Mouse (Mus musculus): ENCODE results near the gene Atf6b. TPM values are rescaled to one million over a fixed set of nuclear protein-coding genes. Genes with fewer than 3 reads are reported as not detected.
A peak's percentile ranks its signal among the peaks of the same experiment; 100 is the strongest.

Gene Atf6b
- total RNA-seq, 2 experiments from 2014 or later: 11.5 to 20.6 TPM

DNA sequence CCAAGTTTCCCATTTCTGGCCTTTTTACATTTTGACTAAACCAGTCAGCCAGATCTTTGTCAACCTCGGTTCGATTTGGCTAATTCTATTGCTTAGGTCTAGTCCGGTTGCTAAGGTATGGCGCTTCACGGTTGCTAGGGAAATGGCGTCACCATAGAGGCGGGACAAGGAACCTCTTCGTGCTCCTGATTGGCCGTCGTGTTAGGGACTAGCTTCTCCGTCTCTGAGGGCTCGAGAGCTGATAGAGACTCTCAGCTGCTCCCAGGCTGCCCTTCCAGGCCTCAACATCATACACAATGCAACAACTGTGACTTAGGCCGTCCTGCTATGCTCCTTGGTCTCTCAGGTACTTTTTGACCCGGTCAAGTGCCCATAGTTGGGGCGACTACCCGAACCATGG is 2.3 kb upstream of the Atf6b start, which contains the start of gene Fkbpl:
TSS of gene Fkbpl (plus strand) at position 157 of the 400 bp plus-strand sequence.
- ATAC-seq (replicated peaks; ENCODE audit: low FRiP score, low TSS enrichment, poor library complexity, severe bottlenecking): peak; percentile 86

DNA sequence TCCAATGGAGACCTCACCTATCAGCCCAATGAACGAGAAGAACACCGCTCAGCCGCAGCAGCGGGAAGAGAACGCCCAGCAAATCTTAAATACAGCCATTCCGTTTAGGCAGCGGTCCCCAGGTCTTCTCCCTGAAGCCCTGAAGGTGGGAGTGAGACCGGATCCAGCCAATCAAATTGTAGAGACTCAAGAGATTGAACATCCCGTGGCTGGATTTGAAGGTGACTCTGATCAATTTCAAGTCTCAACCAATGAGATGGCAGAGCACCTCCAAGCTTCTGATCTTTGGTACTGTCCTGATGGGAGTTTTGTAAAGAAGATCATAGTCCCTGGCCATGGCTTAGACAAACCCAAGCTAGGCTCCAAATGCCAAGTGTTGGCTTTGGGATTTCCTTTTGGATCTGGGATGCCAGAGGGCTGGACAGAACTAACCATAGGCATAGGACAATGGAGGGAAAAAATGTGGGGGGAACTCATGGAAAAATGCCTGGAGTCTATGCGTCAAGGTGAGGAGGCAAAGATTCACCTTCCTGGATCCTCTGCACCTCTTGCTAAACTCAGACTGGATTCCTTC is 1.6 kb upstream of the Atf6b start:
- no peak for ATAC-seq (replicated peaks; ENCODE audit: low FRiP score, low TSS enrichment, poor library complexity, severe bottlenecking)

- ATAC-seq (replicated peaks; ENCODE audit: low FRiP score, low TSS enrichment, poor library complexity, severe bottlenecking): no peak
Measured at GRCm38 (mm10) chr17:34645831-34646511, 975 bp upstream of the Atf6b start.

GRCm38 (mm10) chr17:34648141-34648890 is 1.4 kb downstream of the Atf6b start:
- no peak for ATAC-seq (replicated peaks; ENCODE audit: low FRiP score, low TSS enrichment, poor library complexity, severe bottlenecking)

DNA sequence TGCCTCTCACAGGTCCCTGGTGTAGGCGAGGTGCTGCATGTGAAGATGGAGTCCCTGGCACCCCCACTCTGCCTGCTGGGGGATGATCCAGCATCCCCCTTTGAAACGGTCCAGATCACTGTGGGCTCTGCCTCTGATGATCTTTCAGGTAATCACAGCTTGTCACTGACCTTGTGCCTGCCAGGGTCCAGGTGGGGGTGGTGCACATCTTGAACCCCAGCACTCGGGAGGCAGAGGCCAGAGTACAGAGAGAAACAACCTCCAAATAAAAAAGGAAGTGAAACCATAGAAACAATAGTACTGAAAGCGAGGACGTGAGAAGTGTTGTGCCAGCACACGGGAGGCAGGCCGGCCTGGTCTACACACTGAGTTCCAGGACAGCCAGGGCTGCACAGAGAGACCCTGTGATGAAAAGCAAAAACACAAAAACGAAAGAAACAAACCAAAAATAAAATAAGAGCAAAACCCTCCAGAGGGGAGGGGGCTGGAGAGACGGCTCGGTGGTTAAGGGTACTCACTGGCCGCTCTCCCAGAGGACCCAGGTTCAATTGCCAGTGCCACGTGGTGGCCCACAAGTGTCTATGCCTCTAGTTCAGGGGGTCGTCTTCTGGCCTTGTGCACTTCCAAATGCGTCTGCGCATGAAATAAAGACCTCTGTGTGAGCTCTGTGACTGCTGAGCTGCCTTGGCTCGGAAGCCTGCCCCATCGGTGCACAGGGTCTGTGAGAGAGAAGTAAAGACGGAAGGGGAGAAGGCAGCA is 2.3 kb downstream of the Atf6b start:
- ATAC-seq (replicated peaks; ENCODE audit: low FRiP score, low TSS enrichment, poor library complexity, severe bottlenecking): no peak

GRCm38 (mm10) chr17:34650781-34651180 is 3.8 kb downstream of the Atf6b start:
- no peak for ATAC-seq (replicated peaks; ENCODE audit: low FRiP score, low TSS enrichment, poor library complexity, severe bottlenecking)

GRCm38 (mm10) chr17:34651507-34652221 is 4.7 kb downstream of the Atf6b start:
- no peak for ATAC-seq (replicated peaks; ENCODE audit: low FRiP score, low TSS enrichment, poor library complexity, severe bottlenecking)

DNA sequence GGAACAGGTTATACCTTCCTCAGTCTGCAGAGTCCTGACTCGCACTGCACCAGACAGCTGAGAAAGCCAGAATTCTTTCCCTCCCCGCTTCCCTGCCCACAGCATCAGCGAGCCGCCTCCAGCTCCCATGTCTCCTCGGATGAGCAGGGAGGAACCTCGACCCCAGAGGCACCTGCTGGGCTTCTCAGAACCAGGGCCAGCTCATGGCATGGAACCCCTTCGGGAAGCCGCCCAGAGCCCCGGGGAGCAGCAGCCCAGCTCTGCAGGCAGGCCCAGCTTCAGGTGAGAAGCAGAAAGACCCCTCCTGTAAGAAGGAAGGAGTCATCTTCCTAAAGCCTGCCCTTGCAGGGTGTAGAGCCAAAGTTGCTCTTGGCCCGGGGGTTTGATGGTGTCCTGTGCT is 5.6 kb downstream of the Atf6b start:
- no peak for ATAC-seq (replicated peaks; ENCODE audit: low FRiP score, low TSS enrichment, poor library complexity, severe bottlenecking)

GRCm38 (mm10) chr17:34652985-34653384 is 6.0 kb downstream of the Atf6b start:
- no peak for ATAC-seq (replicated peaks; ENCODE audit: low FRiP score, low TSS enrichment, poor library complexity, severe bottlenecking)

DNA sequence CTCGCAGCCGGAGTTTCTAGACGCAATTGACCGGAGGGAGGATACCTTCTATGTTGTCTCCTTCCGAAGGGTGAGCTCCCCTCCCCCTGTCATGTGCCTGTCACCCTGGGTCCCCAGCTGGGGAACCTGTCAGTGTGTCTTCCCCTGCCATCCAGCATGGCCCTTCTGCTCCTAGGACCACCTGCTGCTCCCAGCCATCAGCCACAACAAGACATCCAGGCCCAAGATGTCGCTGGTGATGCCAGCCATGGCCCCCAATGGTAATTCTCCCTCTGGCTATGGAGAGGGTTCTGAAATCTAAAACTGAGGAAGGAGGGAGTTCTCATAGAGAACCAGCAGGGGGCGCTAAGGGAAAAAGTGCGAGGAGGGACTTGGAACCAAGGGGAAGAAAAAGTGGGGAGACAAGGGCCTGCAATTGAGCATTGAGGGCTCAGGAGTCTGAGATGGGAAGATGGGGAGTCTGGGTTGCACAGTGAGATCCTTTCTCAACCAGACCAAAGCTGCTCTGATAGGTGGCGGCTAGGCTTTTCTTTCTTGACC is 6.9 kb downstream of the Atf6b start:
- 0 out of 2 replicates have a peak, but pooled peaks have one; percentile 23 for ATAC-seq (replicated peaks; ENCODE audit: low FRiP score, low TSS enrichment, poor library complexity, severe bottlenecking)

- ATAC-seq (replicated peaks; ENCODE audit: low FRiP score, low TSS enrichment, poor library complexity, severe bottlenecking): no peak
Measured at GRCm38 (mm10) chr17:34654392-34654791, 7.4 kb downstream of the Atf6b start.

DNA sequence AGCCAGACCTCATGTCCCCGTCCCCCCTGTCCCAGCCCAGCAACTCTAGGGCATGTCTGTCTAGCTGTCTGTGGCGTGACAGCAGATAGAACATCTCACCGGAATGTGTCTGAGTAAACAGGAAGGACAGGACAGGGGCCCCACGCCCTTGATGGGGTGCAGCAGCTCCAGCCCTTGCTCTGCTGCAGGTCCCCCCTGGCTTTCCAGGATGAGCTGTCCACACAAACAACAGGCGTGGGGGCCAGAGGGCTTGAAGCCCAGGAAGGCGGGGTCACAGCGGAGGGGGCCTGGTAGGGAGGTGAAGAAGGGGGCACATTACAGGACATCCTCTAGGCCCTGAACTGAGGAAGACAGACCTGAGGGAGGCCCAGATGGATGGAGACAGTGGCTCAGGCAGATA is 8.2 kb downstream of the Atf6b start:
- ATAC-seq (replicated peaks; ENCODE audit: low FRiP score, low TSS enrichment, poor library complexity, severe bottlenecking): no peak

GRCm38 (mm10) chr17:34655581-34655991 is 8.6 kb downstream of the Atf6b start:
- no peak for ATAC-seq (replicated peaks; ENCODE audit: low FRiP score, low TSS enrichment, poor library complexity, severe bottlenecking)

DNA sequence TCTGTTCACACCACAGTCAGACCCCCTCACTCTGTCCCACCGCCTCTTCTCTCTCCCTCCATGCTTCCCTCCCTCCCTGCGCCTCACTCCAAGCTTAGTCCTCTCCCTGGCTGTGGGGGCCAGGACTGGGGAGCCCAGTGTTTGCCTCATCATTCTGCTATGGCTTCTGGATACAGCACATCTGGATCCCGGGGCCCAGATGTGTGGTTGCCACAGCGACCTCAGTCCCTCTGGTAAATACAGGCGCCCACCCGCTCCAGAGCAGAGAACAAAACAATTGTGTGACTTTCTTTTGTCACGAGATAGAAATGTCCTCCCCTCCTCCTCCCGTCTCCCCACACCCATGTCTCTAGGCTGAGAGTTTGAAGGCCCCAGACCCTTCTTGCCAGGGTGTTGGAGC is 9.7 kb downstream of the Atf6b start:
- ATAC-seq (replicated peaks; ENCODE audit: low FRiP score, low TSS enrichment, poor library complexity, severe bottlenecking): no peak

GRCm38 (mm10) chr17:34657271-34657670 is 10.3 kb downstream of the Atf6b start:
- ATAC-seq (replicated peaks; ENCODE audit: low FRiP score, low TSS enrichment, poor library complexity, severe bottlenecking): no peak

- ATAC-seq (replicated peaks; ENCODE audit: low FRiP score, low TSS enrichment, poor library complexity, severe bottlenecking): no peak
Measured at GRCm38 (mm10) chr17:34658145-34658544, 11.2 kb downstream of the Atf6b start.

GRCm38 (mm10) chr17:34658591-34658990 is 11.6 kb downstream of the Atf6b start:
- no peak for ATAC-seq (replicated peaks; ENCODE audit: low FRiP score, low TSS enrichment, poor library complexity, severe bottlenecking)

DNA sequence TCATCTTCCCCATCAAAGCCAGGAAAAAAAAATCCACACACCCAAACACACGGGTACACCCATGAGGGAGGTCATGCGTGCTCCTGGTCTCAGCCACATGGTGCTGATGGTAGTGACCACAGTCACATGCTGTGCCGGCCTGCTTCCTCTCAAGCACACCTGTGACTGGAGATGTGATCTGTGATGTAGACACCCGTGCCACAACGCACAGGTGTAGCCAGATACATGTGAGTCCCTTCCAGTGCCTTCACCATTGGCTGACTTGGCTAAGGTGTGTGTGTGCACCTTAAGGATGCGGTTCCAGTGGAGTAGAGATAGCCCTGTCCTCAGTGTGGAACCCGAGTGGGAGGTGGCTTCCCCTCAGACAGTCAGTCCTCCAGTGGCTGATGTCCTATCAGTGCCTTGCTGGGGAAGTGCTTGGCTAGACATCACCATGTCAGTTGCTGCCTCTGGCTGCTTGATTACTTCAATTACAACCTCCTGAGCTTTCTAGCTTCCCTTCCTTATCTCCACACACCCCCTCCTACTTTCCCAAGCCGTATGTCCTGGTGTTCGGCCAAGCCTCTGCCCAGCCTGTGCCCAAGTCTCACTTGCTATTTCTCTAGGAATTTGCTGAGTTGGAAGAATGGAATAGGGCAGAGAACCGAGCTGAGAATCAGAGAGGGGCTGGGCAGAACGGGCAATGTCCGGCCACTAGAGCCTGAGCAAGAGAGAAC is 12.4 kb downstream of the Atf6b start:
- ATAC-seq (replicated peaks; ENCODE audit: low FRiP score, low TSS enrichment, poor library complexity, severe bottlenecking): no peak

- ATAC-seq (replicated peaks; ENCODE audit: low FRiP score, low TSS enrichment, poor library complexity, severe bottlenecking): no peak
Measured at GRCm38 (mm10) chr17:34659897-34660214, 12.9 kb downstream of the Atf6b start.
